Mouse (Mus musculus) small intestine, adult 2 months (tissue): ENCODE measurements around the gene Hist1h3g.

Experiments used
- CTCF ChIP-seq: fragments of 200-500 bp; IDR thresholded peaks from 2 replicates; pipeline ENCODE4 v1.5.1; 2012; ENCODE audit warnings: low read depth, mild to moderate bottlenecking, control low read depth, inconsistent platforms, low read length, moderate library complexity, mixed read lengths; ENCODE audit not compliant: insufficient replicate concordance, insufficient read length; ENCODE audit errors: extremely low read depth
- POLR2A ChIP-seq: fragments of 200-500 bp; IDR thresholded peaks from 2 replicates; pipeline ENCODE4 v1.6.1; 2012; ENCODE audit warnings: low read depth, mild to moderate bottlenecking, control low read depth, inconsistent platforms, low read length, moderate library complexity

GRCm38 (mm10) chr13:23585029-23585441 lies 49.8 kb downstream of the Hist1h3g start:
- TF ChIP-seq CTCF = no peak
- TF ChIP-seq POLR2A = no peak
